Mouse (Mus musculus) erythroblast, embryonic 14.5 days (primary cell): ENCODE measurements at regions not wholly inside any gene's neighbourhood (a gene's known extent, or its start where the extent isn't known, plus 50 kb on each side); places are given as distances from the start of the nearest gene placed in this dataset.

Source experiments
- H3K27me3 ChIP-seq: 2 replicates; pipeline ENCODE4 v1.6.1; 2012; ENCODE audit warnings: inconsistent platforms; ENCODE audit not compliant: control insufficient read depth
- H3K36me3 ChIP-seq: 2 replicates; pipeline ENCODE4 v1.6.1; 2012; ENCODE audit warnings: mild to moderate bottlenecking, inconsistent platforms; ENCODE audit not compliant: control insufficient read depth
- H3K4me1 ChIP-seq: 2 replicates; pipeline ENCODE4 v1.6.1; 2012; ENCODE audit warnings: inconsistent platforms; ENCODE audit not compliant: control insufficient read depth
- H3K4me3 ChIP-seq: replicated peaks from 2 replicates; pipeline ENCODE3; 2012; ENCODE audit warnings: moderate library complexity, mild to moderate bottlenecking, inconsistent platforms
- H3K9me3 ChIP-seq: 2 replicates; pipeline ENCODE4 v1.6.1; 2012; ENCODE audit warnings: low read length, inconsistent platforms, mixed read lengths; ENCODE audit not compliant: control insufficient read depth
- GATA1 ChIP-seq: IDR thresholded peaks from 2 replicates; pipeline ENCODE4 v1.6.1; 2012; ENCODE audit warnings: low read length, inconsistent platforms, mixed read lengths
- TAL1 ChIP-seq: IDR thresholded peaks from 3 replicates; pipeline ENCODE4 v1.6.1; 2012; ENCODE audit warnings: low read length, inconsistent platforms, mixed read lengths

DNA sequence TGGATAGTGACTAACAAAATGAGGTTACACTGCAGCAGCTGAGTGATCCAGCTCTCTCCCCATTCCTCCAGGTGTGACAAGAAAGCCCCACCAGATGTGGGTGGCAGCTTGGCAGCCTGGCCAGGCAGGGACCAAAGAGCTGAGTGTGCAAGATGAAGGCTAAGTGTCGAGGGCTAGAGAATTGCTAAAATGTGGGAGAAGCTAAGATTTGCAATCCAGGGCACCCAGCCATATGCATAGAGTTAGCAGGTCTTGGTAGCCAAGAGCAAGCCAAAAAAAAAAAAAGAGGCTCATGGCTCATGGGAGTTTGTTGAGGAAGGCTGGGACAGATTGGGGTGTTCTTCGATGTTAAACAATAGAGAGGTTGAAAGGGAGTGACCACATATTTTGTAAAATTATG, 468.0 kb downstream of the Etnk1 start:
- TF ChIP-seq TAL1 (no peak), GATA1 (no peak)
- H3K9me3 ChIP-seq: no peaks in the 10 kb centered on the region
- no peaks in the 10 kb centered on the region for H3K27me3 ChIP-seq
- no peak overlapping the region for H3K4me3 ChIP-seq
- no peaks in the 10 kb centered on the region for H3K4me1 ChIP-seq
- H3K36me3 ChIP-seq: no peaks in the 10 kb centered on the region

- no peaks in the 10 kb centered on the region for H3K9me3 ChIP-seq
- no peak overlapping the region for H3K4me3 ChIP-seq
- H3K4me1 ChIP-seq: no peaks in the 10 kb centered on the region
- H3K36me3 ChIP-seq: no peaks in the 10 kb centered on the region
- TF ChIP-seq TAL1: no peak
- TF ChIP-seq GATA1: no peak
- no peaks in the 10 kb centered on the region for H3K27me3 ChIP-seq
These were observed 473.6 kb downstream of the Etnk1 start for GRCm38 (mm10) chr6:143640652-143641051.

GRCm38 (mm10) chr6:143642052-143642451, 475.0 kb downstream of the Etnk1 start:
- Histone ChIP-seq H3K36me3 (no peaks in the 10 kb centered on the region), H3K4me3 (no peak overlapping the region), H3K9me3 (no peaks in the 10 kb centered on the region), H3K4me1 (no peaks in the 10 kb centered on the region), H3K27me3 (no peaks in the 10 kb centered on the region)
- TF ChIP-seq TAL1: no peak
- TF ChIP-seq GATA1: no peak

DNA sequence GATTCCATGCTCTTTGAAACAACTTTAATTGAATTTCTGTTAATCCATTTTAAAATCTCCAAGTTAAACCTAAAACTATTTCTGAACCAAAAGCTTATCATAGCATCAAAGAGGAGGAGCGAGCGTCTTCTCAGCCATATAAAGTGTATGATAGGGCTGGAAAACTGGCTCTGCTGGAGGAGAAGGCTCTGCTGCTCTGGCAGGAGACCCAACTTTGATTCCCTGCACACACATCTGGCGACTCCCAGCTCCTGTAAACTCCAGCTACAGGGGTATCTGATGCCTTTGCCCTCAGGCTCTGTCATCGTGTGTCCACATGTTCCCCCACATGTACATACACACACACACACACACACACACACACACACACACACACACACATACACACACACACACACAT, 479.0 kb downstream of the Etnk1 start:
- Histone ChIP-seq H3K4me1 (no peaks in the 10 kb centered on the region), H3K4me3 (no peak overlapping the region), H3K27me3 (no peaks in the 10 kb centered on the region), H3K36me3 (no peaks in the 10 kb centered on the region), H3K9me3 (no peaks in the 10 kb centered on the region)
- TF ChIP-seq TAL1 (no peak), GATA1 (no peak)

- H3K27me3 ChIP-seq: no peaks in the 10 kb centered on the region
- no peak for TF ChIP-seq TAL1
- TF ChIP-seq GATA1: no peak
- no peak overlapping the region for H3K4me3 ChIP-seq
- H3K4me1 ChIP-seq: no peaks in the 10 kb centered on the region
- no peaks in the 10 kb centered on the region for H3K36me3 ChIP-seq
- H3K9me3 ChIP-seq: peaks cover 2% of the 10 kb centered on the region; the same call in 1 of the 2 replicates
These were observed 481.5 kb downstream of the Etnk1 start for GRCm38 (mm10) chr6:143648501-143648900.

DNA sequence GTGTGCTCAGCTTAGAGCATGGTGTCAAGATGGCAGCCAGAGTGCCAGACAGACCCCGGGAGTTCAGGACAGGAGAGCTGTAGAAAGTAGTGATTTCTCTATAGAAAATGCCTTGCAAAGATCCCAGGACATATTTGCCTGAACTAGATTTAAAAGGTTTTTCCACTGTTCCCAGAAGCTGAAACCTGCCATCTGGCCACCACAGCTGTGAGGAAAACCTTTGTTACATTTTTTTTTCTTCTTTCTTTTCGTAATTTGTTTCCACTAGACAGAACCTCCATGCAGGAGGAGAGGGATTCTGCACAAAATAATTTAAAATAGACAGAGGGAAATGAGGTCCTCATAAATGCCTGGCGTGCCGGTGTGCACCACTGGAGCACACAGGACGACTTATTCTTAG, 489.6 kb downstream of the Etnk1 start:
- Histone ChIP-seq H3K4me1 (no peaks in the 10 kb centered on the region), H3K4me3 (no peak overlapping the region), H3K27me3 (no peaks in the 10 kb centered on the region), H3K36me3 (no peaks in the 10 kb centered on the region), H3K9me3 (peaks cover 2% of the 10 kb centered on the region)
- TF ChIP-seq TAL1 (no peak), GATA1 (no peak)

DNA sequence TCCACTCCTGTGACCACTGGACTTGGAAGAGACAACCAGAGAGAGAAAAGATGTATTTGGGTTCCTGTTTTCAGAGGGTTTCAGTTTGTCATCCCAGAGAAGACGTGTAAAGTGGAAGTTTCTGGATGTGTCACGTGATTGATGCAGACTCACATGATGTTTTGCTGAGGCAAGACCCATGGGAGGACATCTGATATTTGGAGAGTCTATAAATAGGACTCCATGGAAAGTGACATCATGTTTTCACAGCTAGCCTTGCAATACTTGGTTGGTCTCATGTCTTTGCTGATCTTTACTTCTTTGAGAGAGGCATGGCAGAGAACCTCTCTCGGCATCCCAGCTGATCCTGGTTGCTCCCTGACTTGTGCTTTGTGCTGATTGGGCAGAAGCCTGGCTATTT, 493.8 kb downstream of the Etnk1 start:
- no peak overlapping the region for H3K4me3 ChIP-seq
- TF ChIP-seq TAL1 (no peak), GATA1 (no peak)
- H3K9me3 ChIP-seq: no peaks in the 10 kb centered on the region
- no peaks in the 10 kb centered on the region for H3K4me1 ChIP-seq
- H3K36me3 ChIP-seq: no peaks in the 10 kb centered on the region
- H3K27me3 ChIP-seq: no peaks in the 10 kb centered on the region

- no peaks in the 10 kb centered on the region for H3K9me3 ChIP-seq
- no peaks in the 10 kb centered on the region for H3K36me3 ChIP-seq
- no peaks in the 10 kb centered on the region for H3K27me3 ChIP-seq
- TF ChIP-seq TAL1 (no peak), GATA1 (no peak)
- no peak overlapping the region for H3K4me3 ChIP-seq
- no peaks in the 10 kb centered on the region for H3K4me1 ChIP-seq
These were observed 496.3 kb downstream of the Etnk1 start for GRCm38 (mm10) chr6:143663306-143663705.

- H3K4me3 ChIP-seq: no peak overlapping the region
- H3K27me3 ChIP-seq: no peaks in the 10 kb centered on the region
- TF ChIP-seq TAL1 (no peak), GATA1 (no peak)
- no peaks in the 10 kb centered on the region for H3K9me3 ChIP-seq
- H3K36me3 ChIP-seq: no peaks in the 10 kb centered on the region
- no peaks in the 10 kb centered on the region for H3K4me1 ChIP-seq
These were observed 498.4 kb downstream of the Etnk1 start for GRCm38 (mm10) chr6:143665374-143665773.

- TF ChIP-seq TAL1 (no peak), GATA1 (no peak)
These were observed 501.5 kb downstream of the Etnk1 start for GRCm38 (mm10) chr6:143668551-143668950.

More at GRCm38 (mm10) chr6:143668551-143668950, 501.5 kb downstream of the Etnk1 start:
- Histone ChIP-seq H3K4me1 (no peaks in the 10 kb centered on the region), H3K9me3 (no peaks in the 10 kb centered on the region), H3K4me3 (no peak overlapping the region), H3K27me3 (no peaks in the 10 kb centered on the region), H3K36me3 (no peaks in the 10 kb centered on the region)
